Comparison of ENCODE assay signal across 10 mouse cellular contexts in the genomic region with DNA sequence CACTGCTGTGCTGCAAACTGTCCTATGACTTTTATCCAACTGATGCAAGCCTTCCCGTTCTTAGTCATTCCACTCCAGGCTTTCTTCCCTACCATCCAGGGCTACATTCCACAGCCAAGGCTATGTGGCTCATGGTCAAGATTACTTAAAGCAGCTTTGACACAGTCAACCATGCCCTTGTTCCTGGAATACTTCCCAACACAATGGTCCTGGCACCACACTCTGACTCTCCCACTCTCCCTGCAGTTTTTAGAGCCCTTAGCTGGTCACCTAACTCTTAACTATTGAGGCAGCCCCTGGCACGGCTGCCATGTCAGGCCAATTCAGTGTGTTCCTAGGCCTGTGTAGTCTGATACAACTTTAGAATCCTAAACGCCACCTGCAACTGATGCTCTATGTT. TPM values are rescaled to one million over a fixed set of nuclear protein-coding genes. Genes with fewer than 3 reads are reported as not detected.
A peak's percentile ranks its signal among the peaks of the same experiment; 100 is the strongest.
DNase-seq lines count a peak whose midpoint lies in the region; ATAC-seq and TF ChIP-seq lines count a peak whose summit lies in the region.
"Had no signal": no experiment of that assay in that cellular context is flagged by ENCODE, and none has a peak within 500 bp of the region (broad histone marks: within the 10 kb centered on the region; RNA-seq: fewer than 3 reads in every experiment).

No protein-coding gene starts in this region.

- H3K27ac ChIP-seq in kidney, embryonic 16.5 days (ENCODE audit: low read length) = no peak overlapping the region
- H3K27ac ChIP-seq in heart, postnatal 0 days (ENCODE audit: low read depth) = peak overlapping the region; percentile 83

- TF ChIP-seq EP300 in heart, postnatal 0 days (IDR thresholded peaks at IDR 0.05; ENCODE audit: low read depth) = no peak

- no peak for ATAC-seq in kidney, embryonic 16.5 days (ENCODE audit: low FRiP score, low TSS enrichment)
- ATAC-seq in heart, postnatal 0 days (ENCODE audit: insufficient read depth, low read depth) = peak; percentile 93

- H3K9me3 ChIP-seq in kidney, embryonic 16.5 days (ENCODE audit: low read length) = no peaks in the 10 kb centered on the region
- H3K9me3 ChIP-seq in heart, postnatal 0 days (replicated peaks; ENCODE audit: control insufficient read depth, low read length) = no peaks in the 10 kb centered on the region

- DNase-seq in kidney, adult 11 months = peak; percentile 13
- DNase-seq in adrenal gland, postnatal 14 days = peak; percentile 77
- DNase-seq in heart, postnatal 0 days (ENCODE audit: low spot score) = peak; percentile 78
- DNase-seq in lung, postnatal 14 days = peak; percentile 14
- DNase-seq in spleen, postnatal 14 days (ENCODE audit: low spot score in 2 of 2) = no peak
- DNase-seq in layer of hippocampus, adult 8-10 months (ENCODE audit: low spot score in 2 of 2) = no peak
- DNase-seq: cerebellum, adult 9-11 months; liver had no signal

- H3K4me1 ChIP-seq in kidney, embryonic 16.5 days (ENCODE audit: insufficient read depth, low read length) = no peaks in the 10 kb centered on the region
- H3K4me1 ChIP-seq in heart, postnatal 0 days (ENCODE audit: control insufficient read depth, insufficient read depth) = peaks cover 12% of the 10 kb centered on the region

- no peak for TF ChIP-seq CTCF in heart, postnatal 0 days (IDR thresholded peaks at IDR 0.05; ENCODE audit: low read depth)

- H3K4me2 ChIP-seq in kidney, embryonic 16.5 days (replicated peaks; ENCODE audit: low read depth, low read length) = no peak overlapping the region
- no peak overlapping the region for H3K4me2 ChIP-seq in heart, postnatal 0 days (ENCODE audit: low read depth, low read length)

- H3K36me3 ChIP-seq in kidney, embryonic 16.5 days (ENCODE audit: insufficient read depth, low read length) = no peaks in the 10 kb centered on the region
- no peaks in the 10 kb centered on the region for H3K36me3 ChIP-seq in heart, postnatal 0 days (replicated peaks; ENCODE audit: control insufficient read depth, insufficient read depth, low read length)

- no peaks in the 10 kb centered on the region for H3K27me3 ChIP-seq in kidney, embryonic 16.5 days (ENCODE audit: insufficient read depth, low read length)
- H3K27me3 ChIP-seq in heart, postnatal 0 days (ENCODE audit: control insufficient read depth, insufficient read depth, low read length) = no peaks in the 10 kb centered on the region

- no peak overlapping the region for H3K4me3 ChIP-seq in kidney, embryonic 16.5 days (ENCODE audit: low read length)
- H3K4me3 ChIP-seq in heart, postnatal 0 days (ENCODE audit: low read depth, low read length) = no peak overlapping the region

- 77% methylated on average over 3 of the region's 3 CpGs for WGBS in kidney, embryonic 16.5 days
- 27% methylated on average over 3 of the region's 3 CpGs for WGBS in heart, postnatal 0 days

- H3K9ac ChIP-seq in kidney, embryonic 16.5 days (replicated peaks; ENCODE audit: low read length) = no peak overlapping the region
- no peak overlapping the region for H3K9ac ChIP-seq in heart, postnatal 0 days (replicated peaks; ENCODE audit: low read depth, low read length)

RNA-seq across cellular contexts. Expression of a gene that starts 28.1 kb away (rescaled TPM):
- not detected in 2 replicates for polyA plus RNA-seq in kidney, embryonic 16.5 days (2015; fragmentation: Nextera tagmentation; extraction: Ambion mirVana)
- not detected in 2 replicates for total RNA-seq in adrenal gland, postnatal 14 days (2021)
- total RNA-seq in heart, postnatal 0 days (2014; rRNA removed; ENCODE audit: low replicate concordance) = not detected in 2 replicates
- 0.03 TPM in 1 of 2 replicates, not detected in the other for polyA plus RNA-seq in heart, postnatal 0 days (2015; fragmentation: Nextera tagmentation; extraction: Ambion mirVana)
- under 1 TPM in 3 of 4 experiments, not detected in 1; 0.09 to 0.54 (median 0.47) TPM for total RNA-seq in layer of hippocampus, adult 8-10 months (2022)
- polyA plus RNA-seq: neural tube, embryonic 11.5 days had no signal

Comparison
In these comparisons a context has a peak if more than half of its experiments do, and no peak if none do; other contexts are left out.
1. DNase-seq: peak in kidney, adult 11 months (single experiment), adrenal gland, postnatal 14 days (single experiment), heart, postnatal 0 days (single experiment) and lung, postnatal 14 days (single experiment); none in spleen, postnatal 14 days (0 of 2) and layer of hippocampus, adult 8-10 months (0 of 2).